Mouse (Mus musculus) hindbrain, embryonic 16.5 days (tissue): Measurements from ENCODE around the gene Hoxb5. TPM values are rescaled to one million over a fixed set of nuclear protein-coding genes. Genes with fewer than 3 reads are reported as not detected.

ENCODE experiments used
- ATAC-seq: fragments of 200-750 bp; cut with Nextera tagmentation; 2 replicates; pipeline ENCODE4 v1.8.0; 2017; ENCODE audit warnings: moderate TSS enrichment, moderate library complexity
- H3K27ac ChIP-seq: fragments of 300-500 bp; sonication (generic); 2 replicates; pipeline ENCODE4 v1.5.1; 2014; ENCODE audit warnings: low read depth, mild to moderate bottlenecking, control low read depth, low read length, moderate library complexity
- H3K27me3 ChIP-seq: fragments of 300-500 bp; sonication (generic); replicated peaks from 2 replicates; pipeline ENCODE4 v1.6.1; 2014; ENCODE audit warnings: low read length; ENCODE audit not compliant: control insufficient read depth, insufficient read depth
- H3K36me3 ChIP-seq: fragments of 300-500 bp; sonication (generic); 2 replicates; pipeline ENCODE4 v1.6.1; 2014; ENCODE audit warnings: mild to moderate bottlenecking, low read length, moderate library complexity, mixed read lengths; ENCODE audit not compliant: control insufficient read depth, insufficient read depth
- H3K4me1 ChIP-seq: fragments of 300-500 bp; sonication (generic); 2 replicates; pipeline ENCODE4 v1.6.1; 2014; ENCODE audit warnings: low read depth, low read length; ENCODE audit not compliant: control insufficient read depth, insufficient read depth
- H3K4me2 ChIP-seq: fragments of 300-500 bp; sonication (generic); 2 replicates; pipeline ENCODE4 v1.6.1; 2014; ENCODE audit warnings: mild to moderate bottlenecking, low read length, control low read depth, moderate library complexity
- H3K4me3 ChIP-seq: fragments of 300-500 bp; sonication (generic); 2 replicates; pipeline ENCODE4 v1.5.1; 2014; ENCODE audit warnings: mild to moderate bottlenecking, low read length, control low read depth, moderate library complexity
- H3K9ac ChIP-seq: fragments of 300-500 bp; sonication (generic); 2 replicates; pipeline ENCODE4 v1.6.1; 2014; ENCODE audit warnings: low read depth, mild to moderate bottlenecking, control low read depth, low read length, moderate library complexity
- H3K9me3 ChIP-seq: fragments of 300-500 bp; sonication (generic); 2 replicates; pipeline ENCODE4 v1.6.1; 2014; ENCODE audit warnings: mild to moderate bottlenecking, low read length, moderate library complexity; ENCODE audit not compliant: control insufficient read depth
- WGBS: fragments of 180-500 bp; shearing (Covaris S2); extraction: QIAGEN DNeasy Blood & Tissue Kit; methylation state at CpG from one replicate; pipeline ENCODE4 v1.1.7; 2014; 5-methylcytosine and 5-hydroxymethylcytosine counted together
- polyA plus RNA-seq: library from polyadenylated mRNA; unstranded; fragments of >200 nt; fragmentation: Nextera tagmentation; extraction: Ambion mirVana; gene quantifications from 2 replicates; pipeline ENCODE4 v1.2.1, GENCODE M21; 2015

Hoxb5 gene
- polyA plus RNA-seq, 1 experiment from 2014 or later = 133 TPM

DNA sequence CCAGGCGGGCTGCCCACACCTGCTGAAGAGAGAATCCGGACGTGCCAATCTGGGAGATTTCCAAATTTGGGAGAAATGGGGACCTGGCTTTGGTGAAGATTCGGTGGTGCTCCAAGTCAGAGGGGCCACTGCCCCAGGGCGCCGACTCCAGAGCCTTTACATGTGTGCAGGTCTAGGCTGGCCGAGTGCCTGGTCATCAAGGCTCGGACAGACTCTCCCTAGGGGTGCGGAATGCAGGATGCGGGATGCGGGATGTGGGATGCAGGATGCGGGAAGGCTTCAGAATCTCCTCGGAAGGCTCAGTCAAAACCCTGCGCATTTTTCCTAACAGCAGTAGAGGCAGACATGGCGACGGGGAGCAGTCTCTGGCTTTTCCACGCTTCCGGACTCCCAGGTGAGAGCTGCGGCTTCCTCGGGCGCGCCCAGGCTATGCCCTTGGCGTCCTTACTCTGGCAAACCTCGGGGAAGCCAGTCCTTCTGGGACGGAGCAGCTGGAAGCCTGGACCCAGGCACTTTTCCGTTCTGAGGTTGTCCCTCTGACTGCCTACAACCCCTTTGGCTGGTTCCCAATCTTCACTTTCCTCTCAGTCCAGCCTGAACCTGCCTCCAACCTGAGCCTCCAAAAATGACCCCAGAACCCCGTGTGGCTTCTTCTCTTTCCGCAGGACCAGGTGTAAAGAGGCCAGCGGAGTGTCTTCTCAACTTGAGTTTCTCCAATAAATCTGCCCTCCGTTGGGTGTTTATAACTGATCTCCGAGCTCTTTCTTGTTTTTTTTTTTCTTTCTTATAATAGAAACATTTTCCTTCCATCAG is 23.5 kb upstream of the Hoxb5 start:
- 0 out of 2 replicates have a peak overlapping the region, but pooled peaks have one; percentile 6 for H3K4me3 ChIP-seq

DNA sequence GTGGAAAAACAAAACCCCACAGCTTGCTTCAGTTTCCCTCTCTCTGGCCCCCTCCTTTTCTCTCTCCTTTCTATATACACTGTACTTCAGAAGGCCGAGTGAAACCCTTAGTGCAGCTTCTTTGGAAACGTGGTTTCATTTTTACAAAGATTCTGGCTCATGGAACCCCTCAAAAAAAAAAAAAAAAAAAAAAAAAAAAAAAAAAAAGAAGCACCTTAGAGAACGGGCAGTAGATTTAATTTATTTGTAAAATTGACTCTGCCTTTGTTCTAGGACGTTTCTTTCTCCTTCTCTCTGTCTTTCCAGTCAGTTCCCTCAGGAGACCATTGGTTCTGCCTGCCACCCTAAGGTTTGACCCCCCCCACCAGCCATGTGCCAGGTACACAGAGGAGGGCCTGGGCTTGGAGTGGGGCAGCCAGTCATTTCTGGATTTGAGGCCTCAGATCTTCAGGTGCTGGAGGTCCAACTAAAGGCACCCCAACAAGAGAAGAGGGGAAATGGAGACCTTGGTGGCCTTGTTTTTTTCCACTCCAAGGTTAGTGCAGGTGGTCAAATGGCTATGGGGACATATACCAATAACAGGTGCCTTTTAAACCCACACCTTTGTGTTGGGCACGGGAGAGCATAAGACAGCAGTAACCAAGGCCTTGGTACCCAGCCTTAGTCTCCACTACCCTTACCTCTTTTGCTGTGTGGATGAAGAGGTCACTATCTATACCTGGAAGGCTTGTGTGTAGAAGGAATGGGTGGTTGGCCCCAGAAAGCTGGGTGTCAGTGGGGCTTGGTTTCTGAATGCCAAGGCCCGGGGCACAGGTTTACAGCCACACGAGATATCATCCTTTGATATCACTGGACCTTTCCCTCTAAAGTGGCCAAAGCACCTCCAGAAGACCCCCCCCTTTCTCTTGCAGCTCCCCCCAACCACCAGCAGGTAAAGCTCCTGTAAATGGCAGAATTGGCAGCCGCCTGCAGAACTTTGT is 22.4 kb upstream of the Hoxb5 start:
- Histone ChIP-seq H3K4me2 (peak overlapping the region; percentile 21), H3K4me1 (peaks cover 2% of the 10 kb centered on the region; the same call in 1 of the 2 replicates), H3K27me3 (peaks cover 63% of the 10 kb centered on the region), H3K4me3 (no peak overlapping the region), H3K9me3 (no peaks in the 10 kb centered on the region), H3K27ac (peak overlapping the region; percentile 63), H3K36me3 (no peaks in the 10 kb centered on the region), H3K9ac (no peak overlapping the region)
- WGBS = 6% methylated on average over 8 of the region's 8 CpGs
- no peak for ATAC-seq

More for the DNA sequence above, 23.5 kb upstream of the Hoxb5 start:
- Histone ChIP-seq H3K9me3 (no peaks in the 10 kb centered on the region), H3K27me3 (peaks cover 67% of the 10 kb centered on the region), H3K27ac (peak overlapping the region; percentile 46; the same call in 1 of the 2 replicates), H3K9ac (peak overlapping the region; percentile 35; the same call in 1 of the 2 replicates), H3K36me3 (no peaks in the 10 kb centered on the region), H3K4me2 (peak overlapping the region; percentile 42), H3K4me1 (peaks cover 2% of the 10 kb centered on the region; the same call in 1 of the 2 replicates)
- ATAC-seq = no peak
- WGBS = 3% methylated on average over 31 of the region's 31 CpGs

DNA sequence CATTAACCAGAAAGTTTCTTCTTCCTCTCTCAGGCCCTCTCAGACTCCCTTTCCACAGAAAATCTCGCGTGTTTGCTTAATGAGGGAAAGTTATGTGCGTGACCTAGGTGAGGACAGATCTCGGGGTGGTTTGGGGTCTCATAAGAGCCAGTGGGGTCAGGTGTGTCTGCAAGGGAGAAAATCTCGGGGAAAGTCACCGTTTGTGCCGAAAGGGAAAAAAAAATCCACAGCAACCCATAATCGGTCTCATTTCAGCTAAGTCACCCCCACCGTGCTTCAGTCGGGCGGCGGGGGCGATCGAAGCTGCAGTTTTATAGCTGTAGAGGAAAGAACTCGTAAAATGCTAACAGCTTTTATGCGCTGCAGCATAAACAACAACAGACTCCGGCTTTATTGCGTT is 21.7 kb upstream of the Hoxb5 start:
- Histone ChIP-seq H3K27ac (no peak overlapping the region; the same call in 1 of the 2 replicates), H3K27me3 (peaks cover 62% of the 10 kb centered on the region), H3K36me3 (no peaks in the 10 kb centered on the region), H3K4me1 (peaks cover 2% of the 10 kb centered on the region; the same call in 1 of the 2 replicates), H3K9ac (no peak overlapping the region), H3K4me2 (peak overlapping the region; percentile 10), H3K9me3 (peaks cover 3% of the 10 kb centered on the region; the same call in 1 of the 2 replicates), H3K4me3 (no peak overlapping the region)
- no peak for ATAC-seq
- 4% methylated on average over 18 of the region's 18 CpGs for WGBS

DNA sequence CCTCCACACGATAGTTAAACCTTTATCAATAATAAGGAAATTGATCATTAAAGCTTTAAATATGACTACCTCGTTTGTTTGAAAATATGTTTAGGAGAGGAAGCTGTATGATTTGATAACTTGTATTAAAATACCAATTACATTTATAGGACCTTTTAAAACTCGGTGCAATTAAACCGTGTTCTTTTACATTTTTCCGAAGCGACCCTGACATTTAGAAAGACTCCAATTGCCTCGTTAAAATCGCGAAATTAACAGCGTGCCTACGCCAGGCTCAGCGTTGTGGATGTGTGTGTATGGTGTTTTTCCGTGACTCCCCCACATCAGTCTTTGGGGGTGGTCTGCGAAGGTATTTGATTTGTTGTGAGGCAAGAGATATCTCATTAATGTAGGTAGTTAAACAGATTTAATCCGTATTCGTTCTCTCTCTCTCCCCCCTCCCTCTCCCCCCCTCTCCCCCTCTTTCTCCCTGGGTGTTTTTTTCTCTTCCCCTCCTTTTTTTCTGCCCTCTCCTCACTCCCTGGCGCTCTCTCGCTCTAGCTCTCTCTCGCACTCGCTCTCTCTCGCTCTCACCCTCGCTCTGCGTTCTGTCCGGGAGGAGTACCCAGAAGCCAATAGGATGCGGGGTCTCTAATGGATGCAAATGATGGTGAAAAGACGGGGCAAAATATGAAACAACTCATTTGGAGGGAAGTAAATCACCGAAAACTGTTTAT is 21.1 kb upstream of the Hoxb5 start, which contains the start of gene Hoxb8:
Hoxb8 (plus strand) TSS at position 51 of the 716 bp plus-strand sequence.
- peak within 1 kb of the TSS; percentile 83 for H3K27ac ChIP-seq
- H3K9ac ChIP-seq = no peak within 1 kb of the TSS; the same call in 1 of the 2 replicates
- peaks cover 57% of the 10 kb centered on the region for H3K27me3 ChIP-seq
- peak within 1 kb of the TSS; percentile 43 for H3K4me3 ChIP-seq
- H3K36me3 ChIP-seq = no peaks in the 10 kb centered on the region
- H3K9me3 ChIP-seq = peaks cover 3% of the 10 kb centered on the region; the same call in 1 of the 2 replicates
- ATAC-seq = no peak
- peaks cover 2% of the 10 kb centered on the region; the same call in 1 of the 2 replicates for H3K4me1 ChIP-seq
- WGBS = 2% methylated on average over 27 of the region's 27 CpGs
- H3K4me2 ChIP-seq = peak within 1 kb of the TSS; percentile 11

DNA sequence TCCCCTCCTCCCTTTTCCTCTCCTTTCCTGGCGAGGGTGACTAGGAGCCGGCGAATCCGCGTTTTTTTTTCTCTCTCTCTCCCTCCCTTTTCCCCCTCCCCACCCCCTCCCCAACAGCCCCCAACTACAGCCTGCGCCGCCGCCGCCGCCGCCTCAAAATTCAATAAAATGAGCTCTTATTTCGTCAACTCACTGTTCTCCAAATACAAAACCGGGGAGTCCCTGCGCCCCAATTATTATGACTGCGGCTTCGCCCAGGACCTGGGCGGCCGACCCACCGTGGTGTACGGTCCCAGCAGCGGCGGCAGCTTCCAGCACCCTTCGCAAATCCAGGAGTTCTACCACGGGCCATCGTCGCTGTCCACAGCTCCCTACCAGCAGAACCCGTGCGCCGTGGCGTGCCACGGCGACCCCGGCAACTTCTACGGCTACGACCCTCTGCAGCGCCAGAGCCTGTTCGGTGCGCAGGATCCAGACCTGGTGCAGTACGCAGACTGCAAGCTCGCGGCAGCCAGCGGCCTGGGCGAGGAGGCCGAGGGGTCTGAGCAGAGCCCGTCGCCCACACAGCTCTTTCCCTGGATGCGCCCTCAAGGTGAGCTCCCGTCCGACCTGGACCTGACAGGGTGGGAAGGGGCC is 20.2 kb upstream of the Hoxb5 start:
- Histone ChIP-seq H3K27ac (peak overlapping the region; percentile 83), H3K4me2 (peak overlapping the region; percentile 21), H3K9me3 (peaks cover 3% of the 10 kb centered on the region; the same call in 1 of the 2 replicates), H3K4me3 (peak overlapping the region; percentile 43), H3K4me1 (peaks cover 2% of the 10 kb centered on the region; the same call in 1 of the 2 replicates), H3K9ac (peak overlapping the region; percentile 59), H3K27me3 (peaks cover 63% of the 10 kb centered on the region), H3K36me3 (no peaks in the 10 kb centered on the region)
- WGBS = under 1% methylated on average over 47 of the region's 49 CpGs
- ATAC-seq = no peak

DNA sequence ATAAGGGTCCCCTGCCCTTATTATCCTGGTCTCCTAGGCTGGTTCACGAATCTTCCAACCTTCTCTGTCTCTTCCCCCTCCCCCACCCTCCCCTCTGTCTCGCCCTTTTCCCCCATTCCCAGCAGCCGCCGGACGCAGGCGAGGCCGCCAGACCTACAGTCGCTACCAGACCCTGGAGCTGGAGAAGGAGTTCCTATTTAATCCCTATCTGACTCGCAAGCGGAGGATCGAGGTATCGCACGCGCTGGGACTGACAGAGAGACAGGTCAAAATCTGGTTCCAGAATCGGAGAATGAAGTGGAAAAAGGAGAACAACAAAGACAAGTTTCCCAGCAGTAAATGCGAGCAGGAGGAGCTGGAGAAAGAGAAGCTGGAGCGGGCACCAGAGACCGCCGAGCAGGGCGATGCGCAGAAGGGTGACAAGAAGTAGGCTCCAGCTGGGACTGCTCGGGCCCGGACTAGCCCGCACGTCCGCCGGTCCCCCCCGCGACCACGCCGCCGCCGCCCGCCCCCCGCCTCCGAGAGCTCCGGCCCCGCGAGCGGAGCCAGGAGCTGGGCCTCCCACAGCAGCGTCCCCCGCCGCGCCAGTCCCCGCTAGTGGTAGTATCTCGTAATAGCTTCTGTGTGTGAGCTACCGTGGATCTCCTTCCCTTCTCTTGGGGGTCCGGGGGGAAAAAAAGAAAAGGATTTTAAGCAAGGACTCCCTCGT is 18.9 kb upstream of the Hoxb5 start:
- Histone ChIP-seq H3K4me3 (peak overlapping the region; percentile 43), H3K9me3 (peaks cover 3% of the 10 kb centered on the region; the same call in 1 of the 2 replicates), H3K4me2 (peak overlapping the region; percentile 52), H3K36me3 (no peaks in the 10 kb centered on the region), H3K27me3 (peaks cover 64% of the 10 kb centered on the region), H3K9ac (peak overlapping the region; percentile 59), H3K27ac (peak overlapping the region; percentile 83), H3K4me1 (peaks cover 2% of the 10 kb centered on the region; the same call in 1 of the 2 replicates)
- WGBS = under 1% methylated on average over 47 of the region's 49 CpGs
- ATAC-seq = no peak; the same call in 1 of the 2 replicates

DNA sequence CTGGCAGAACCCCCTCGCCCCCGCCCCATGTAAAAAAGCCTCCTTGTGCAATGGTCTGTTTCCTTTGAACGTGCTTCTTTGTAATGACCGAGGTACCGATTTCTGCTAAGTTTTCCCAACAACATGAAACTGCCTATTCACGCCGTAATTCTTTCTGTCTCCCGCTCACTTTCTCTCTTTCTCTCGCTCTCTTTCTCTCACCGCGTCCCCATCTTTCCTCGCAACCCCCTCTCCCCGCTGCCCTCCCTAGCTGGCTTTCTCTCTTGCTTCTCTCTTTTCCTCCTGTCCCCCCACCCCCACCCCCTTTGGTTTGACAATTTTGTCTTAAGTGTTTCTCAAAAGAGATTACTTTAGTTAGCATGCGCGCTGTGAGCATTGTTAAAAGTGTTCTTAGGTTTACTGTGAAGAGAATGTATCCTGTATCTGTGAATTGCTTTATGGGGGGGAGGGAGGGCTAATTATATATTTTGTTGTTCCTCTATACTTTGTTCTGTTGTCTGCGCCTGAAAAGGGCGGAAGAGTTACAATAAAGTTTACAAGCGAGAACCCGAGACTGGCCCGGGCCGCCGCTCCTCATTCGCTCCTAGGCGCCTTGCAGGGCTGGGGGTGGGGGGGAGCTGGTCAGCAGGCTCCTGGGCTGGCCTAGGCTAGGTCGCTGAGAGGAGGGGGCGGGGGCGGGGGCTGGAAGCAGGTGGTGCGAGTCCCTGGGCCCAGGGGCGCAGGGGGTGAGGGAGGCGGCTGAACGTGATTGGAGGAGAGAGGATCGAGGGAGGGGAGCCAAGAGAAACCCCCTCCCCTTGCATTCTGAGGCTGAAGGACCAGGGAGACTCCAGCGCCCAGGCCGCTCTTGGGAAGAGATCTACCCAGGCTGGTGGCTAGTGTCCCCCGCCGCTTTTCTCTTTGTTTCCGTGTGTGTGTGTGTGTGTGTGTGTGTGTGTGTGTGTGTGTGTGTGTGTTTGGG is 18.1 kb upstream of the Hoxb5 start:
- Histone ChIP-seq H3K9ac (peak overlapping the region; percentile 59), H3K27me3 (peaks cover 66% of the 10 kb centered on the region)

More for the DNA sequence above, 18.1 kb upstream of the Hoxb5 start:
- Histone ChIP-seq H3K36me3 (no peaks in the 10 kb centered on the region), H3K4me2 (peak overlapping the region; percentile 52), H3K4me1 (peaks cover 2% of the 10 kb centered on the region; the same call in 1 of the 2 replicates), H3K9me3 (peaks cover 3% of the 10 kb centered on the region; the same call in 1 of the 2 replicates), H3K27ac (peak overlapping the region; percentile 83), H3K4me3 (peak overlapping the region; percentile 43)
- 1% methylated on average over 33 of the region's 37 CpGs for WGBS
- peak; percentile 70 for ATAC-seq
